Mouse (Mus musculus) heart, embryonic 11.5 days (tissue): Measurements from ENCODE around the gene Pdlim7. TPM values are rescaled to one million over a fixed set of nuclear protein-coding genes. Genes with fewer than 3 reads are reported as not detected.

Experiments
- ATAC-seq: fragments of 200-750 bp; cut with Nextera tagmentation; replicated peaks from 2 replicates; pipeline ENCODE4 v1.8.0; 2017; ENCODE audit warnings: moderate library complexity; ENCODE audit not compliant: insufficient number of reproducible peaks, low FRiP score, low TSS enrichment
- H3K27ac ChIP-seq: fragments of 300-500 bp; sonication (generic); 2 replicates; pipeline ENCODE4 v1.5.1; 2014; ENCODE audit warnings: mild to moderate bottlenecking, low read depth, low read length
- H3K27me3 ChIP-seq: fragments of 300-500 bp; sonication (generic); 2 replicates; pipeline ENCODE4 v1.6.1; 2014; ENCODE audit warnings: mild to moderate bottlenecking, low read length, mixed read lengths; ENCODE audit not compliant: control insufficient read depth, insufficient read depth
- H3K36me3 ChIP-seq: fragments of 300-500 bp; sonication (generic); 2 replicates; pipeline ENCODE4 v1.6.1; 2014; ENCODE audit warnings: mild to moderate bottlenecking, low read length, moderate library complexity, mixed read lengths; ENCODE audit not compliant: control insufficient read depth, insufficient read depth
- H3K4me1 ChIP-seq: fragments of 300-500 bp; sonication (generic); 2 replicates; pipeline ENCODE4 v1.6.1; 2014; ENCODE audit warnings: low read length; ENCODE audit not compliant: control insufficient read depth, insufficient read depth
- H3K4me2 ChIP-seq: fragments of 300-500 bp; sonication (generic); 2 replicates; pipeline ENCODE4 v1.6.1; 2014; ENCODE audit warnings: mild to moderate bottlenecking, moderate library complexity
- H3K4me3 ChIP-seq: fragments of 300-500 bp; sonication (generic); 2 replicates; pipeline ENCODE4 v1.5.1; 2014; ENCODE audit warnings: low read depth, low read length
- H3K9ac ChIP-seq: fragments of 300-500 bp; sonication (generic); 2 replicates; pipeline ENCODE4 v1.6.1; 2014; ENCODE audit warnings: mild to moderate bottlenecking, low read depth, low read length, moderate library complexity
- H3K9me3 ChIP-seq: fragments of 300-500 bp; sonication (generic); replicated peaks from 2 replicates; pipeline ENCODE4 v1.6.1; 2016; ENCODE audit warnings: low read length; ENCODE audit not compliant: control insufficient read depth
- WGBS: fragments of 180-500 bp; shearing (Covaris S2); extraction: QIAGEN DNeasy Blood & Tissue Kit; methylation state at CpG from one replicate; pipeline ENCODE4 v1.1.7; 2014; ENCODE audit not compliant: insufficient replicate concordance; 5-methylcytosine and 5-hydroxymethylcytosine counted together
- microRNA-seq: library from miRNA; unstranded; fragments of <30 nt; microRNA quantifications from one replicate; pipeline ENCODE4, GENCODE M21; 2016; ENCODE audit warnings: borderline number of aligned reads
- polyA plus RNA-seq: library from polyadenylated mRNA; unstranded; fragments of >200 nt; fragmentation: Nextera tagmentation; extraction: Ambion mirVana; gene quantifications from 2 replicates; pipeline ENCODE4 v1.2.1, GENCODE M21; 2014

The Pdlim7 gene
- polyA plus RNA-seq, 1 experiment from 2014 or later, result 439 TPM

DNA sequence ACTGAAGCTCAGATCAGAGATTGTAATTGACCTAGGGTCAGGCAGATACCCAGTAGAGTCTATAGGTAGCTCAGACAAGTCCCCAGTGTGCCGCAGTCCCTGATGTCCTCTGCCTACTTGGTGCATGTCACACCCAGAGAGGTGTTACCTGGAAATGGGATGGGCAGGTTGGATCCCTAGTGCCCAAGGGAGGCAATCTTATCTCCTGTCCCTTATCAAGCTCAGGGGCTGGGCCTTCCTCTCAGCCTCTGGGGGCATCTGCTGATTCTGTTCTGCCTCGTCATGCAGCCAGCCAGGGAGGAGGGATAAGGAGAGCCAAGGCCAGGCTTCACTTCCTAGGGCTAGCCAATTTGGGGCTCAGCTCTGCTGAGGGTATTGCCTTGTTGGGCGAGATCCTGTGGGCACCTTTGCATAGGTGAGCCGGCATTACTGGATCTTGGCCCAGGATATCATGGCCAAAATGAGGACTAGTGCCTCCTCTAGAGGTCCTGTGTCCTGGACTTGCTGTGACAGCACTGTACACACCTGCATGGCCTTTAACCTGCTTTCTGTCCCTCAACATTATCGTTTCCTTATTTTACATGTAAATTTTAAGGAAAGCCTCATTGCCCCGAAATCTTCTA, 66.9 kb downstream of the Pdlim7 start:
- no peaks in the 10 kb centered on the region for H3K27me3 ChIP-seq
- H3K9ac ChIP-seq, result peak overlapping the region; percentile 93
- WGBS, result 64% methylated on average over 6 of the region's 6 CpGs
- peaks cover 20% of the 10 kb centered on the region for H3K4me1 ChIP-seq
- no peaks in the 10 kb centered on the region for H3K9me3 ChIP-seq
- H3K36me3 ChIP-seq, result peaks cover 13% of the 10 kb centered on the region
- ATAC-seq, result no peak
- peak overlapping the region; percentile 75 for H3K4me2 ChIP-seq
- no peak overlapping the region; the same call in 1 of the 2 replicates for H3K27ac ChIP-seq
- H3K4me3 ChIP-seq, result peak overlapping the region; percentile 89

Small RNA genes within 50 kb of the gene (microRNA-seq; reads per million reads assigned to microRNA genes)
- gene Mir6943, result 0.41 reads per million
- 22.4 reads per million, percentile 52 among the genes with 10 or more reads in this experiment for gene Mir6944
- gene Mir6945, result 7.3 reads per million, percentile 43 among the genes with 10 or more reads in this experiment

Other genes with a start within 250 kb of the Pdlim7 start
- gene Prelid1, start 193.2 kb downstream of the Pdlim7 start, polyA plus RNA-seq, result 428 and 447 TPM in 2 replicates
- gene Rab24, start 191.7 kb downstream of the Pdlim7 start, polyA plus RNA-seq, result 56.3 and 64.3 TPM in 2 replicates
- 17.6 and 18.0 TPM in 2 replicates for gene Mxd3, start 183.9 kb downstream of the Pdlim7 start, polyA plus RNA-seq
- 72.5 and 90.8 TPM in 2 replicates for gene Lman2, start 150.9 kb downstream of the Pdlim7 start, polyA plus RNA-seq
- 0.15 and 0.31 TPM in 2 replicates for gene Rgs14, start 143.9 kb downstream of the Pdlim7 start, polyA plus RNA-seq
- gene Slc34a1, start 115.5 kb downstream of the Pdlim7 start, polyA plus RNA-seq, result not detected in 2 replicates
- not detected in 2 replicates for gene Pfn3, start 98.4 kb downstream of the Pdlim7 start, polyA plus RNA-seq
- 0.42 and 1.5 TPM in 2 replicates for gene F12, start 86.9 kb downstream of the Pdlim7 start, polyA plus RNA-seq
- gene Grk6, start 68.6 kb downstream of the Pdlim7 start, polyA plus RNA-seq, result 24.3 and 26.9 TPM in 2 replicates
- 0.21 and 0.34 TPM in 2 replicates for gene Prr7, start 49.4 kb downstream of the Pdlim7 start, polyA plus RNA-seq
- 64.1 and 83.0 TPM in 2 replicates for gene Dbn1, start 25.6 kb downstream of the Pdlim7 start, polyA plus RNA-seq
- gene Dok3, start 15.6 kb upstream of the Pdlim7 start, polyA plus RNA-seq, result 0.90 and 1.1 TPM in 2 replicates
- 36.5 and 39.9 TPM in 2 replicates for gene Ddx41, start 23.0 kb upstream of the Pdlim7 start, polyA plus RNA-seq
- 19.1 and 21.9 TPM in 2 replicates for gene Fam193b, start 57.4 kb upstream of the Pdlim7 start, polyA plus RNA-seq
- gene Tmed9, start 60.1 kb upstream of the Pdlim7 start, polyA plus RNA-seq, result 58.5 and 63.3 TPM in 2 replicates
- gene B4galt7, start 86.2 kb upstream of the Pdlim7 start, polyA plus RNA-seq, result 15.8 and 18.8 TPM in 2 replicates
- gene Caml, start 109.3 kb upstream of the Pdlim7 start, polyA plus RNA-seq, result 36.4 and 38.4 TPM in 2 replicates
- gene Ddx46, start 121.4 kb upstream of the Pdlim7 start, polyA plus RNA-seq, result 32.4 and 34.2 TPM in 2 replicates
- 63.0 and 77.0 TPM in 2 replicates for gene B230219D22Rik, start 179.4 kb upstream of the Pdlim7 start, polyA plus RNA-seq
- gene Txndc15, start 201.0 kb upstream of the Pdlim7 start, polyA plus RNA-seq, result 61.1 and 69.5 TPM in 2 replicates
- gene Pcbd2, start 213.7 kb upstream of the Pdlim7 start, polyA plus RNA-seq, result 59.1 and 64.6 TPM in 2 replicates